Mouse (Mus musculus) mature B cell (primary cell): Measurements from ENCODE around the gene Akap5.

Experiments used
- in situ Hi-C: fragments of 300-500 bp; cut with MboI; formaldehyde crosslinking; loops from 2 replicates; pipeline ENCODE4 v1.14.3; 2019

The Akap5 gene

GRCm38 (mm10) chr12:76368201-76368789, 43.6 kb downstream of the Akap5 start:
- in situ Hi-C loops = no loop called here

- in situ Hi-C loops = no loop called here
Measured at GRCm38 (mm10) chr12:76368790-76369205, 44.1 kb downstream of the Akap5 start.

GRCm38 (mm10) chr12:76369206-76369977, 44.7 kb downstream of the Akap5 start, which contains the start of gene Zbtb25:
Zbtb25 (minus strand) TSS chr12:76369602.
- in situ Hi-C loops = no loop called here

- in situ Hi-C loops = no loop called here
Measured at GRCm38 (mm10) chr12:76369978-76370830, 45.5 kb downstream of the Akap5 start, which contains the start of gene Zbtb1. Zbtb1 (plus strand) TSS chr12:76370266.

- in situ Hi-C loops = no loop called here
Measured at GRCm38 (mm10) chr12:76370831-76371571, 46.3 kb downstream of the Akap5 start.

GRCm38 (mm10) chr12:76372046-76372445, 47.4 kb downstream of the Akap5 start:
- in situ Hi-C loops = no loop called here

- in situ Hi-C loops = no loop called here
Measured at GRCm38 (mm10) chr12:76372881-76373818, 48.5 kb downstream of the Akap5 start.

GRCm38 (mm10) chr12:76373991-76374390, 49.3 kb downstream of the Akap5 start:
- in situ Hi-C loops = no loop called here

- in situ Hi-C loops = no loop called here
Measured at GRCm38 (mm10) chr12:76374911-76375310, 50.2 kb downstream of the Akap5 start.

GRCm38 (mm10) chr12:76375506-76375905, 50.8 kb downstream of the Akap5 start:
- in situ Hi-C loops = no loop called here

GRCm38 (mm10) chr12:76376649-76377048, 52.0 kb downstream of the Akap5 start:
- in situ Hi-C loops = no loop called here

- in situ Hi-C loops = no loop called here
Measured at GRCm38 (mm10) chr12:76377059-76377458, 52.4 kb downstream of the Akap5 start.

GRCm38 (mm10) chr12:76377726-76378125, 53.0 kb downstream of the Akap5 start:
- in situ Hi-C loops = no loop called here

GRCm38 (mm10) chr12:76378556-76378955, 53.9 kb downstream of the Akap5 start:
- in situ Hi-C loops = no loop called here

- in situ Hi-C loops = no loop called here
Measured at GRCm38 (mm10) chr12:76380151-76380550, 55.5 kb downstream of the Akap5 start.
